Mouse (Mus musculus) urinary bladder, postnatal 36 days (tissue): ENCODE data around the gene Slc35b3.

Experiments used
- DNase-seq, 2 experiments: peaks; one replicate each; pipeline ENCODE4 v3.0.0; 2022; ENCODE audit warnings: low spot score in 2 of 2, mixed read lengths in 1 of 2

Slc35b3 gene

GRCm38 (mm10) chr13:38960063-38961050 lies at the start of gene Slc35b3:
Gene Slc35b3 (minus strand): TSS chr13:38960875.
- peak; percentile 78 to 84 for DNase-seq

DNA sequence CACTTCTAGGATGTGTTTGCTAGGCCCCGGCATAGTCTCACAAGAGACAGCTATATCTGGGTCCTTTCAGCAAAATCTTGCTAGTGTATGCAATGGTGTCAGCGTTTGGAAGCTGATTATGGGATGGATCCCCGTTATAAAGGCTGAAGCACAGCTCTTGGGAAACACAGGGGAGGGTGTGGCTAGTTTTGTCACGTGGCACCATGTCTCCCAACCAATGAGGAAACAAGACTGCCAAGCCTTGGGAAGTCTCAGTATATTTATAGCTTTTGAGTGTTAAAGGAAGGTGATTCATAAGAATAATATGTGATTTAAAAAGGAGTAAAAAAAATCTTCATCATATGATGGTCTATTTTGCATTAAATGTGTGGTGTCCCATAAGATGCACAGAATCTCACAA lies 49.6 kb upstream of the Slc35b3 start:
- DNase-seq, result no peak

- DNase-seq, result no peak
Measured at GRCm38 (mm10) chr13:39003101-39003762, 42.6 kb upstream of the Slc35b3 start.

GRCm38 (mm10) chr13:39002424-39002823 lies 41.7 kb upstream of the Slc35b3 start:
- no peak for DNase-seq

DNA sequence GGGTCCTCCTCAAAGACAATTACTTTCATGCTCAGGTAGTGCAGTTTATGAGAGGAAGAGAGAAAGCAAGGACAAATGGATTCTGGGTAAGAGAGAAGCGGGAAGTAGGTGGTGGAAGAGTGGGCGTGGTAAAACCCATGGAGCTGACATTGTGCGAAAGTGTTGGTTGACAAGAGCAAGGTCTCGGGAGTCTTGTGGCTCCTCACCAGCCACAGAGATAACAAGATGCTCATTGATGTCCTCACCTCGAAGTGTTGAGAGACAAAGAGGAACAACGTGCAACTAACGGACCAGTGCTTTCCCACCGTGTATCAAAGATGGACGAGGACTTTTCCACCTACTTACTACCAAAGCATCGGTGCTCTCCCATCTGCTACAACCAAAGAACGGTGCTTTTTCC lies 40.8 kb upstream of the Slc35b3 start:
- no peak for DNase-seq

DNA sequence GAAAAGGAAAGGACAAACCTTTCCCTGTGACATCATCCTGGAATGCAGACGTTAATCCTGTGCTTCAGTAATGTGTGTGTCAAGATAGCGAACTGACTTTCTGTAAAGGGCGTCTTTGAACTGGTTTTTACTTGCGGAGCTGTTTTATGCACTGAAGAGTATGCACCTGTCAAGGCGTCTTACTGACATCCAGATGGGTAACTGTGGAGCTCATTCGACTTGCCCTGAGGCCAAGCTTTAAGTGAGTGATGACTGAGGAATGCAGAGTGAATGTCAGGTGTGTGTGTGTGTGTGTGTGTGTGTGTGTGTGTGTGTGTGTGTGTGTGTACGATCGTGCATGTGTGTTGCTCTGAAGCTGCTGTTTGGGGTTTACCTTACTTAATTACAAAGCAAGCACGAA lies 38.3 kb upstream of the Slc35b3 start:
- no peak for DNase-seq

DNA sequence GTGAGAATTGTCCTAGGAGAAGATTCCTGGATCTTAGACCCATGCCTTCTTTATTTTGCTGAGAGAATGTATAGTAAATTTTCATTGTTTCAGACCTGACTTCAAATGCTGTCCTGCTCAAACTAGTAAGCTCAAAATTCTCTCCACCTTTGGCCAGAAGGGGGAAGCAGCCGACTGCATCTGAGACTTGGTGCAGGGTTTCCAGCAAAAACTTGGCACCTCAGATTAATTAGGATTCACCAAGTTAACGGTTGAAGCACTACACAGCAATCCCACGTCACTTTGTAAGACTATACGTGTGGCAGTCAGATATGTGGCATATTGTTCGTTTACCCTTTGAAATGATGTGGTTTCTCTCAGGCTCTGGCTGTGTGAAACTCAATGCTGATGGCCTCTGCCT lies 31.9 kb upstream of the Slc35b3 start:
- DNase-seq, result peak in 1 of 2 experiments; percentile 4

- no peak for DNase-seq
Measured at GRCm38 (mm10) chr13:38983751-38984150, 23.1 kb upstream of the Slc35b3 start.

- DNase-seq, result no peak
Measured at GRCm38 (mm10) chr13:38980900-38981299, 20.2 kb upstream of the Slc35b3 start.

- no peak for DNase-seq
Measured at GRCm38 (mm10) chr13:38976978-38977377, 16.3 kb upstream of the Slc35b3 start.

DNA sequence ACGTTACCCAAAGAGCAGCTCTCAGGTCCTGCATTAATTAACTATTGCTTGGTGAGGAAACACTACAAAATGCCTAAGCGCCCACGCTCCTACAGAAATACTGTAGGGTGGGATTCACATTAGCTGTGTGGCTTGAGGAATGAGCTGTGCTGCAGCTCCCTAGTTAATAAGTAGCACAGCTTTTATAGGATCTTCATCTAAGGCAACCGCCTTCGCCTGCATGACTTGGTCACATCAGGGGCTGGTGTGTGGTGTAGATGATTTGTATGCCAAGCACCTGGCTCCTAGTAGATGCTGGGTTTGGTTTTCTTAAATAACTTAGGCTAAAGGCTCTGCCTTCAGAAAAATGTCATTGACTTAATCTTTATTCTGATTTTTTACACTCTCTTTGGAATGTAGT lies 15.2 kb upstream of the Slc35b3 start:
- DNase-seq, result no peak

GRCm38 (mm10) chr13:38972602-38973001 lies 11.9 kb upstream of the Slc35b3 start:
- no peak for DNase-seq

GRCm38 (mm10) chr13:38971047-38971446 lies 10.4 kb upstream of the Slc35b3 start:
- DNase-seq, result no peak

GRCm38 (mm10) chr13:38967518-38967917 lies 6.8 kb upstream of the Slc35b3 start:
- no peak for DNase-seq

- no peak for DNase-seq
Measured at GRCm38 (mm10) chr13:38966922-38967448, 6.3 kb upstream of the Slc35b3 start.

DNA sequence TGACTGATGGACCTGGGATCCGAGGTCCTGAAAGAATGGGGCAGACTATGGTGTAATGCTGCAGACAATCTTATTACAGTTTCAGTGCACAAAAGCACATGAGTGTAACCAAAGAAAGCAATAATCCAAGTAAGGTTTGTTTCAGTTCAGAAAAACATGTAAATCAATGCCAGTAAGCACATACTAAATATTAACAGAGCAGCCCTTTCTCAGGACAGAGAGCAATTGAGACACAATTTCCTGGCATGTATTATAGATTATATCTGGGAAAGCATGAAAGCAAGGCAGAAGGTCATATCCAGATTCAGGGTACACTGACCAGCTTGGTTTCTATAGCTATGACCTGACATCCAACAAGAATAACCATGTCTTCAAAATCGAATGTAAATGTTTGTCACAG lies 2.1 kb upstream of the Slc35b3 start:
- DNase-seq, result no peak

GRCm38 (mm10) chr13:38958037-38958436 lies 2.6 kb downstream of the Slc35b3 start:
- DNase-seq, result no peak

- DNase-seq, result no peak
Measured at GRCm38 (mm10) chr13:38946296-38947012, 14.2 kb downstream of the Slc35b3 start.

DNA sequence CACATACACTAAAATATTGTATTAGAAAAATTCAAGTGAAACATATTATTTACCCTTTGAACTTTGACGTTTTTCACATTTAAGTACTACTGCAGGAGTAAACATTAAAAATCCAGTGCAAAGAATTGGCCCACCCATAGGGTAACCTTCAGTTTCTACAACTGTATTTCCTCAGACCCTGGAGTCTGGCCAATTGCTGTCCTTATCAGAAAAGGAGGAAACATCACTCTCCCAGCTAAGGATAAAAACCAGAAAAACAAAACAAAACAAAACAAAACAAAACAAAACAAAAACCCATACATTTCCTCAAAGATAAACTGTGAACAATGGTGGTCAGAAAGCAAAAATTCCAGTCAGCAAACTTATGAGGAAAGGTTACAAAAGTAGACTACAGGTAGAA lies 14.9 kb downstream of the Slc35b3 start:
- no peak for DNase-seq

- no peak for DNase-seq
Measured at GRCm38 (mm10) chr13:38944951-38945350, 15.7 kb downstream of the Slc35b3 start.

GRCm38 (mm10) chr13:38941786-38942185 lies 18.9 kb downstream of the Slc35b3 start:
- no peak for DNase-seq

DNA sequence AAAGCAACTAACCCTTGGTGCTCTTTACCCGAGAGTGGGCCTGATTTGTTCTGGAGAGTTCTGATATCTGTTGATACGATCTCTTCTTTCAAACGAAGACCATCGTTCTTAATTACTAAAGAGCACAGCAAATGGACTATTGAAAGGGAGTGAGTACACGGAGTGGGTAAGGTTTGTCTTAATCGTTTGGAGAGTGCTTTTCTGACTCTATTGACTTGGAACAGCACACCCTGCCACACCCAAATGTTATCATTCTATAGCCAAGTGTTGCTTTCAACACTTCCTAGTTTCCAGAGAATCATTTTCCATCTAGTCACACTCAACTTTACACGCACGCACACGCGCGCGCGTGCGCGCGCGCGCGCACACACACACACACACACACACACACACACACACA lies 19.4 kb downstream of the Slc35b3 start:
- DNase-seq, result no peak
